Mouse (Mus musculus) ES-E14 (cell line): ENCODE measurements at regions not wholly inside any gene's neighbourhood (a gene's known extent, or its start where the extent isn't known, plus 50 kb on each side); places are given as distances from the start of the nearest gene placed in this dataset.

Experiments
- CHD2 ChIP-seq: IDR thresholded peaks from 2 replicates; pipeline ENCODE4 v1.6.1; 2014; ENCODE audit warnings: mild to moderate bottlenecking, low read depth, low read length, inconsistent platforms
- HCFC1 ChIP-seq: IDR thresholded peaks from 2 replicates; pipeline ENCODE4 v1.6.1; 2012; ENCODE audit warnings: low read length, inconsistent platforms, borderline replicate concordance; ENCODE audit not compliant: insufficient read depth
- ZNF384 ChIP-seq: IDR thresholded peaks from 2 replicates; pipeline ENCODE4 v1.6.1; 2012; ENCODE audit warnings: low read depth, low read length, inconsistent platforms

DNA sequence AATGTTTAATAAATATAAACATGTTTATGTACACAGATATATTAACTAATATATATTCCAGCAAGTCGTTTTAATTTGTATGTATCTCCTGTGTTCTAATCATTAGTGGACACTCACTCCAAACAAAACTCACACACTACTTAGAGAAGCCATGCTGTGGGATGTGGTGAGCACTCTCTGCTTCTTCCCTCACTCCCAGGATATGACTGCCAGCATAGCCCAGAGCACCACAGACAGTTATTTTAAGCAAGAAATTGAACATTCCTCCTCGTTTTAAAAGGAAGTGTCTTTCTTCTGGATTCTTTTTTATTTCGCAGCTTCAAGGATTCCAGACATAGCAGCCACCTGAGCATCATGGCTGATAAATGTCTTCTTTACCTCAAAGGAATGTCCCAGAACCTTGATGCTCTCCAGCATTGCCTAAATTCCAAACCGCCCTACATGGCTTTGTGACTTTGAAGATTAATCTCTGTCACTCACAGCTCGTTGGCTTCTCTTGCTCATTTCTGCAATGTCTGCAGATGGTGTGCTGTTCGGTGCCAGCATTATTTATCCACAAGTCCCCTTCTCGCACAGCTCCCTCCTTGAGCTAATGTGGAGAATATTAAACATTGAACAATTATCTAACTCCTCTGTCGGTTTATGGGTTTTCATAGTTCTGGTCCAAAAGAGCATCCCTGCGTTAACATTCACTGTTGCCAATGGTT, 992.3 kb upstream of the Gm7489 start:
- TF ChIP-seq CHD2, result no peak
- TF ChIP-seq ZNF384, result no peak
- no peak for TF ChIP-seq HCFC1
